Mouse (Mus musculus): ENCODE measurements at regions not wholly inside any gene's neighbourhood (a gene's known extent, or its start where the extent isn't known, plus 50 kb on each side); places are given as distances from the start of the nearest gene placed in this dataset.
A peak's percentile ranks its signal among the peaks of the same experiment; 100 is the strongest.

DNA sequence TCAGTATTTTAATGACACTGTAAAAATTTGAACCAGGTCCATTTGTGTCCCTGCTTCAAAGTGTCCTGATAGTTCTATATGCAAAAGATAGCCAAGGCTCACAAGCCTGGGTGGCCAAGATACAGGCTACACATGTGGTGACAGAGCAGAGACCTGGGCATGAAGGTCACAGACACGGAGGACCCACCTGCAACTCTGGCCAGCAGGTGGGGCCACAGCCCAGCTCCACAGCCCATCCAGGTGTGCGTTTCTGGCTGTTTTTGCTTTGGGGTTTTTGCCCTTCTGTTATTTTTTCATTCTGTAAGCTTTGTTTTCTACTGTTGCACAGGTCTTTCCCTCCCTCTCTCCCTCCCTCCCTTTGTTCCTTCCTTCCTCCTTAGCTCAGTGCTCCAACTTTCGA lies 399.4 kb upstream of the Rora start:
- DNase-seq: peak in 1 of 2 experiments; percentile 42

DNA sequence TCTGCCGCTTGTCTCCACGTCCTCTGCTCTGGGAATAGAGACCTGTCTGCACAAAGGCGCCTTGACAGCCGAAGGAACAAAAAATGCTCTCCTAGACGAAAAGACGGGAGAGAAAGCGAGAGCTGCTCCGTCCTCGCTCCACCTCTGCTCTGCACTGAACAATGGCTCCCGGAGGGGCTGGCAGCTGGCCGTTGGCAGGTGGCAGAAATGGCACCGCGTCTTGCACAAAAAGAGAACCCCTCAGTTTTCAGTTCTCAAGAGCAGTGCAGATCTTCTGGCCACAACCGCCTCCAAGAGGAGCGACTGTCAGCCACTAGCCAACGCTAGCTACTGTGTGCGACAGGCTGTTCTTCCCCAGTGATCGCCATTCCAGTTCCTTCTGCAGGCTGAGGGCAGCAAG lies 385.0 kb upstream of the Rora start:
- DNase-seq: peak in 1 of 2 experiments; percentile 1

- DNase-seq: peak; percentile 63 to 75
Observed at GRCm38 (mm10) chr9:68302232-68302925, 351.2 kb upstream of the Rora start.

DNA sequence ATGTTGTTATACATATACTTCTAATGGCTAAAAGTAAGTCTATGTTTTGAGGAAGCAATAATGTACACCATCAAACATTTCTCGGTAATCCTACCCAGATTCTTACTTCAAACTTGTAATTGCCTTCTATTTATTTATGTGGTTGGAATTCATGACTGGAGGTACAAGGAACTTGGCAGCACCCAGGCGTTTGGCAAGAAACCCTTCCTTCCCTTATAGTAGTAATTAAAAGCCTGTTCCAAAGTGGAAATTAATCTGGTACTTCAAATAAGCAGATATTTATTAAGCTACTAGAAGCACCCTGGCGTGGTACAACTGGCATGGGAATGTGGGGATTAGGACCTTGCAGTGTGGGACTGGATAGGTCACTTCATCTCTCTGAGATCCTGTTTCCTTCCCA lies 322.9 kb upstream of the Rora start:
- DNase-seq: no peak

GRCm38 (mm10) chr9:68340921-68341320 lies 312.7 kb upstream of the Rora start:
- DNase-seq: no peak

DNA sequence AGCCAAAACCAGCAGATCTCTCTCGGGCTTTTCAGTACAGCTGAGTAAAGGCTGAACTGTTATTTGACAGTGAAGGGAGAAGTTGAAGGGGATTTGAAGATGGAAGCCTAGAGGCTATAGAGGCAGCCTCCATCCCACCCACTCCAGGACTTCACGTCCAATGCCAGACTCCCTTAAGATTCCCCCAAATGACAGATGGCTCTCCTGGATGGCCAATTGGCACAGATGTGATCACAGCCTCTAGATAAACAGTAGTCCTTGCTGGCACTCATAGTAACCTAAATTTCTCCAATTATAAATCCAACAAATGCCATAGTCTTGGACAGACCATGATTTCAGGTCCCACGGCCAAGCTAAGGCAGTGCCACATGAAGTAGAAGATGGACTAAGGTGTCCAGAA lies 312.1 kb upstream of the Rora start:
- no peak for DNase-seq

DNA sequence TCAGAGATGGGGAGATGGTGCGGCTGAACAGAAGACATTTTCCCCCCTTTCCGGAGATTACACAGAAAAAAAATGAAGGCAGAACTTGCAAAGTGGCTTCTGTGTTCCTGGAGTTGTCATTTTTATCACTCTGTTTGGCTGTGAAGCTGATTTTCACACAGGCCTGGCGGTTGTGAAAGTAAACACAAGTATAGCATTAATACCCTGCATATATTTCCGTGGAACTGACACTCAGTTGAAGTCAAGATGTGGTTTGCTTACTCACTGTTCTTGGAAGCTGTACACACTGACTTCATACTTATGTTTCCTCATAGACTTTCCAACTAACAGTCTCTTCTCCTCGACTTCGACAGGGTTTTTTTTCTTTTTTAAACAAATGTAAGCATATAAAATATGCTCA lies 306.2 kb upstream of the Rora start:
- DNase-seq: no peak

DNA sequence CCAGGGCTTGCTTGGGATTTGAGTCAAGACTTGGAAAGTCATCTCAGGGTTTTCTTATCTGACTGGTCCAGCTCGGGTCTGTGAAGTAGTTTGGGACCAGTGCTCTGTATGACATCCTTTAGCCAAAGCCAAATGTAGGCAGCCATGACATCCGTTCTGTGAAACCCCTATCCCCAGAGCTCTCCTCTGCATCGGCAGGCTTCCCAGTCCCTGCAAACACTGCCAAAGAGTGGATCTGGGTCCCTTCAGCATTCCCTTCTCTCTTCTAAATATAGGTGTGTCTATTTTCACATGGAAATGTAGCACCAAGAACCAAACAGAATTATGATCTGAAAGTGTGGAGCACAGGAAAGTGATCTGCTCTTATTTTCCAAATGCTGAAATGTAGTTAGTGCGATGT lies 302.1 kb upstream of the Rora start:
- peak; percentile 39 to 44 for DNase-seq

DNA sequence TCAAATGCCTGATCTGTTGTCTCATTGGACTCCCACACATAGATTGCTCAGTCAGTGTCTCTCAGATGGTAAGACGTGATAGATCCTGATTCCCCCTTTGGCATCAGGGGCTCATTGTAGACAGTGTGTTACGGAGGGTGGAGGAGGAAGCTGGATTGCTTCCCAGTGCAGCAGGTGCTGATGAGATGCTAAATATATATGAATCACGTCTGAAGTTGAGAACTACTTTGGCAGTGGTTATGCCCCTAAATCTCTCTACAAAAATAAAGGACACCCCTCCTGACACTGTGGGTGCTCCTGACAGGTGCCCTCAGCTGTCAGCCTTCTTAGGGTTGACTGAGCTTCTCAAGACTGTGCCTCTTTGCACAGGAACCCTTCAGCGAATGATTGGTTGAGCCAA lies 299.1 kb upstream of the Rora start:
- DNase-seq: peak in 1 of 2 experiments; percentile 22

DNA sequence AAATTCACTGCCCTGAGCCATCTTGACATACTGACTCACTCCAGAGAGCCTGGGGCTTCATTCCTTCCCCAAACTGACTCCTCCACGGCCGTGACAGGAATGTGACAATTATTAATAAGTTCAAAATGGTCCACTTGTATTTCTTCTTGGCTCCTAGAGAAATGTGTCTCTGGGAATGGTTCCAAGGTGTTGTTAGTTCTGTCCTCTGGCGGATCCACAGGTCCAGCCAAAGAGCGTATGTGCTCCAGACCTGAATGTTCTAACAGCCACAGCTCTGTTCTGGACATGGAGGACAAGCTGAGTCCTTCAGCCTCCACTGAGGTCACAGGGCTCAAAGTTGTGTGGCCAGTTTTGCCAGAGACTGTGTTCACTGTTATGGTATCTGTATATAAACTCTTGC lies 297.5 kb upstream of the Rora start:
- DNase-seq: peak; percentile 50 to 73

GRCm38 (mm10) chr9:68357231-68357630 lies 296.4 kb upstream of the Rora start:
- DNase-seq: peak; percentile 78 to 90

- DNase-seq: no peak
Observed at GRCm38 (mm10) chr9:68366973-68367372, 286.6 kb upstream of the Rora start.

DNA sequence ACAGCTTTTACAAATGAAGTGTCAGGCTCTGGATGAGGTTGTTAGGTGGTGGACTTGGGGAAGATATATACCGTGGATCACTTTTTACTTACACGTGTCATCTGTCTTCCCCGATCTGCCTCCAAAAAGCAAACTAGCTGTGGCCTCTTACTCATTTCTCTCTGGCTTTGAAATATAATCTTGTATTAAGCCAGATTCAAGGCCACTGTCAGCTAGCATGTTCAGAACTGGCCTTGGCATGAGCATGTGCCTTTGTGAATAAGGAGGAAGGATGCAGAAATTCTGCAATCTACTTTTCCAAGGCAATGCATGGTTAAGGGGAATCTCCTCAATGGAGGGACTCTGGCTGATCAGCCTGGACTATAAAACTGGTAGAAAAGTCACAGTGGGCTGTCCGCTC lies 286.0 kb upstream of the Rora start:
- DNase-seq: no peak

DNA sequence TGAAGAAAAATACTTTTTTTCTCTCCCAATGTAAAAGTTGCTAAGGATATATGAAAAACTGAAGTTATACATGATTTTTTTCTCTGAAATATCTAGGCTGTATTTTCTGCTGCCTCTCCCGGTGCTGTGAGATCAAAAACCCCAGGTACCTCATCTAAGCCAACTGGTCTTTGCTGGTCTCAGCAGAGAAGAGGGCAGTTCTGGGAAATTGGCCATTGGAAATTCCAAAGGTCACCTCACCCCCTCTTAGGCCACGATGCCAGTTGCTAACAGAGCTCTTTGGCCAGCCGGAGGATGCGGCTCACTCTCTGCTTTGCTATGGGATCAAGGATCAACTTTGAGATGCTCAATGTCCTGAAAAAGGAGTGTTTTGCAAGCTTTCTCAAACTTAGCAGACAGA lies 280.9 kb upstream of the Rora start:
- DNase-seq: no peak

DNA sequence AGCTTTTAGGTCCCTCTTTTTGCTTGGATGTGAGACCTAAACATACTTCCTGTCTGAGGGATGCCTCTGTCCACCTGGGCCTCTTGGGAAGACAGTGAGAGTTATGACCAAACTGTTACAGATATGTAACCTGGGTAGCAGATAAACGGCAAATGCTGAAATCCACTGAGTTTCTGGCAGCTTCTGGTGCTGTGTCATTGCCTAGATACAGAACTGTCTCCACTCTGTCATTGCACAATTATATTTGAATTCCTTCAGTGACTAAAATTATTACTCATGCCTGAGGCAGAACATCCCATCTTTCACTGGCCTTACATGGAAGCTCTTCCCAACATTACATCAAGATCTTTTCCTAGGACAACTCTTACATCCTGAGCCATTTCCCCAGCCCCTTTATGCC lies 277.4 kb upstream of the Rora start:
- DNase-seq: no peak

- DNase-seq: no peak
Observed at GRCm38 (mm10) chr9:68381871-68382270, 271.7 kb upstream of the Rora start.

DNA sequence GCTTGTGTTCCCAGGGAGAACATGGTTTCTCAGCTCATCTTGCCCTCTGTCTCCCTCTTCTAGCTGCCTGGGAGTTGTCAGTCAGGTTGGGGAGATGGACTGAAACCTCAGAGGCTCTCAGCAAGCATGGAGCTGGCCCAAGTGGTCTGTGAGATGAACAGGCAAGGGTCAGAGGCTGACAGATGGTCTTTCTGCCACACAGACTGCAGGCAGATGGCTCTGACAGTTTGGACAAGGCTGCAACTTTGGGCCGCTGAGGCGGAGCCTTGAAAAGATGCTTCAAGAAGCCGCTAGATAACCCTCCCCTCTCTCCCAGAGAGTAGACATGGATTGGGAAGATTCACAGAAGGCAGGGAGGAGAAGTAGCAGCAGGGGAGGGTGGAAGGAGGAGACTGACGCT lies 252.7 kb upstream of the Rora start:
- no peak for DNase-seq

DNA sequence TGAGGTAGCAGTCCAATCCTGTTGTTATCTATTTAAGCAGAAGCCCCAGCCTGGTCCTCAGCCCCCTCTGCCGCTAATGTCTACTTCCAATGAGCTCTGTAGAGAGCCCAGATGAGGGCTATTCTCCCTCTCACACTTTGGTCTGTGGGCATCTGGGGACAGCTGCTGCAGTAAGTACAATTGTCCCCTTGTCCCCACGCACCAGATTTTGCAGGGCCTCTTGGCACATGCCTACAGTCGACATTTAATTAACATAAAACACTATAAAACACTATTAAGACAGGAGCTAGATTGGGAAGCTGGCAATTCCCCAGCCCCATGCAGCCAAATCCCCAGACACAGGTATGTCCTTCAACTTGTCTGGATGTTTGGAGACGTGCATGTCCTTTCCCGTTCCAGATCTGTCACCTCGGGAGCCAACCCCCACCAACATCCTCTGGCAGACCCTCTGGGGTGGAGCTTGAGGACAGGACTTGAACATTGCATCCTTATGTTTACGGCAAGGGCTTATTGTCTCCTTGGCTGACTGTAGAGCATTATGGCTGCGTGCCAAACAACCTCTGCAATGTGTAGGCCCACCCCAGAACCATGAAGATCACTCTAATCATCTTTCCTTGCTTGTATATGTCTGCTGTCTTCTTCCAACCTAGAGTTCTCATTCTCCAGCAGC lies 251.3 kb upstream of the Rora start:
- peak; percentile 56 to 62 for DNase-seq

DNA sequence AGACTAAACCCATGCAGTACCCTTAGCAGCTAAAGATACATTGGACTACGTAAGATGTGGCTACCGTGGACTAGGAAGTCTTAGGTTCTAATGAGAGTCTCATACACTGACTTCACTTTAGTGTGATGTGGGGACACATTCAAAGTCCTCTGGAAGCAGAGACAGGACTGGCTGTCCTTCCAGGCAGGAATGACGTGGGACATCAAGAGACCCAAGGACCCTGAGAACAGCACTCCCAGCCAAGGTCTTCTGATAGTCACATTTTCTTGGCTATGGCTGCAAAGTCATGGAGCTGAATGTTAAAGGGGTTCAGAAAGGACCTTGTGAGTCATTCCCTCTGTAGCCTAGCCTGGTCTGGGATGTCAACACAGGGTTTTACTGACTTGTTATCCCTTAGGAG lies 250.6 kb upstream of the Rora start:
- peak; percentile 73 to 85 for DNase-seq

GRCm38 (mm10) chr9:68403516-68403915 lies 250.1 kb upstream of the Rora start:
- DNase-seq: peak; percentile 26 to 47

DNA sequence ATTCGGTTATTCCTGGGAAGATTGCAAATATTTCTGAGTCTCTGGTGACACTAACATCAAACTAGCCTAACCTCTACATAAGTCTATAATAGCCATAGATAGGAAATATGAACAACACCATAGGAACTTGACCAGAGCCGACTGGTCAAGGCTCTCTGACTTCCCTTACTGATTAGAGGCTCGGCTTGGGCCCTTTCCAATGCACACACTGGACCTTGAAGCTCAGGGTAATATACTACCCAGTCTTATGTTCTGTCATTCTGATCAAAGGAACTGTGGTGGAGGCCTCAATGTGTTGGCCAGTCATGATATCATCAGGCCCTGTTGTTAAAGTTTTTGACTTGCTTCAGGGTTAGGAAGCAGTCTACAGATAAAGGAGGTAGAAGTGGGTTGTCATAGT lies 243.8 kb upstream of the Rora start:
- DNase-seq: no peak

DNA sequence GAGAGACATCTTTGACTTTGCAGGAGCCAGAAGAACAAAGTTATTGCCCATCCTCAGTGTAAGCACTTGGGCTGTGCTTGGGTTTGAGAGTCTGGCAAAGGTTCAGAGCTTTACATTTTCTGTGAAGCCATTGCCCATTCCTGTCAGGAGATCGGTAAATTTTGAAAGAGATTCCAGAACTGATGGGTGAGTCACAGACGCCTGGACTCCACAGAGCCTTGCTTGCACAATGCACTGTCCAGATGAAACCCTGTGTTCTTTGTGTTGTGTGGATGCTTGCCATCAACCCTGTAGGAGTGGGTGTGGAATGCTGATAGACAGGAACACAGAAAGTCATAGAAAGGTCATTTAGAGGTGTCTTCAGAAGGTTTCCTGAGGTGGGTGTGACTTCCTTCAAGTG lies 227.3 kb upstream of the Rora start:
- peak in 1 of 2 experiments; percentile 7 for DNase-seq

DNA sequence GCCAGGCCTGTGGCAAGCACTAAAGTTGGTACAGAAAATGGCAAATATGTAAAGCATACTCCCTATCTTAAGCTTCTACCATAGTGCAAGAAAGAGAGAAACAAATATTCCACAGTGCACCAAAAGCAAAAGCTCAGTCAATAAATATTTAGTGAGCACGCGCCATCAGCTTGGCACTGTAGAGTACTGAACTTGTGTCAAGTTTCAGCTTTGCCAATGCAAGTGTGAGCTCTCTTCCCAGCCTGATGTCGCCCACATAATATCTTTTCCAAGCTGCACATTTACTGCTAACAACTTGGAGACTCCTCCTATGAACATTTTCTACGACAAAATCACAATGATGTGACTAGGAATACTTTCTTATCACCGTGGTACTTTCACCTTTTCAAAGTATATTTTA lies 190.8 kb upstream of the Rora start:
- DNase-seq: no peak

- DNase-seq: no peak
Observed at GRCm38 (mm10) chr9:68463637-68464304, 189.8 kb upstream of the Rora start.

Measured in heart, adult 18-20 months (tissue).